Mouse (Mus musculus): ENCODE data around the gene 1810037I17Rik. TPM values are rescaled to one million over a fixed set of nuclear protein-coding genes. Genes with fewer than 3 reads are reported as not detected.

The 1810037I17Rik gene
- total and polyA plus RNA-seq, 3 experiments = 47.3 to 64.9 TPM; not detected in 1

DNA sequence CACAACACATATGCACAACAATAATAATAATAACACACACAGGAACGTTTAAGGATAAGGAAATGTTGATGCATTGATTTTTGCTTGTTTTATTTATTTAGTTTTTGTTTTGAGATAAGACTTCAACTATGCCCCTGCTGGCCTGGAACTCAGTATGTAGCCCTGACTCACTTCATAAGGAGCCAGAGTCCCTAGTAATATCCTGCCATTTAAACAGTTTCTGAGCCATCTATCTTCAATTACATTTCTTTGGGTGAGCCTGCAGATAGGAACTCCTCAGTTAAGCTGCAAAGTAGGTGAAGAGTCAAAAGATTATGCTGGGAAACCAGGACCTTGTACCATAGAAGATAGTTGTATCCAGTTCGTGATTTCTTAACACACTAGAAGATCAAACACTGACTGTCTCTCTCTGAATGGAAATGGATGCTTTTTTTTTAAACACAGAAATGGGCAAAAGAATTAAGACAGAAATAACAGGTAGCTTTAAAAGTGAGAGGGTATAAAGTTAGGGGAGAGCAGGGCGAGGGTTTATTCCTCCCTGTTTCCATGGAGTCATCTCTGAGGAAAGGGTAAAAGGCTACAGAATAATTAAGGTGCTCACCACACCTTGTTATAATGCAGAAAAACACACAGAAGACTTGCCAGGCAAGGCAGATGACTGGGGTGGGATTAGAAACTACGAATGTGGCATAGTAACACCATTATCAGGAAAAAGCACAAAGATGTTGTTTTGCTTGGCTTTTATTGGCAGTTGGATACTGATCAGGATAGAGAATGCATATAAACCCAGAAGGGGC lies 36.3 kb upstream of the 1810037I17Rik start:
- no peak for TF ChIP-seq ZMIZ1 (IDR thresholded peaks at IDR 0.05; ENCODE audit: low read depth, low read length)
- no peak for TF ChIP-seq NRF1 (IDR thresholded peaks at IDR 0.05; ENCODE audit: insufficient read depth, low read depth, low read length, poor library complexity, severe bottlenecking)
- no peak for TF ChIP-seq USF2 (IDR thresholded peaks at IDR 0.05; ENCODE audit: borderline replicate concordance in 1 of 2, insufficient read depth in 1 of 2, low read depth in 1 of 2, low read length in 2 of 2)
- no peak for TF ChIP-seq MAZ (IDR thresholded peaks at IDR 0.05; ENCODE audit: low read depth, low read length)
- DNase-seq (ENCODE audit: low read depth, low spot score) = no peak
- Histone ChIP-seq H3K4me3 (ENCODE audit: control insufficient read depth in 1 of 2, insufficient read depth in 1 of 2, low read depth in 2 of 2, low read length in 2 of 2) (no peak overlapping the region), H3K9ac (ENCODE audit: control insufficient read depth, low read depth, low read length, poor library complexity, severe bottlenecking) (no peak overlapping the region), H3K27ac (ENCODE audit: control insufficient read depth, low read depth, low read length) (no peak overlapping the region), H3K9me3 (replicated peaks; ENCODE audit: insufficient read depth, low read length) (no peaks in the 10 kb centered on the region), H3K79me2 (ENCODE audit: control insufficient read depth, insufficient read depth, low read length, poor library complexity) (no peaks in the 10 kb centered on the region), H3K27me3 (ENCODE audit: control insufficient read depth in 1 of 2, insufficient read depth in 2 of 2, low read length in 2 of 2) (no peaks in the 10 kb centered on the region; a peak in 1 of 4 replicates), H3K36me3 (ENCODE audit: control insufficient read depth in 1 of 2, insufficient read depth in 2 of 2, low read length in 2 of 2) (no peaks in the 10 kb centered on the region), H3K4me1 (ENCODE audit: control insufficient read depth in 1 of 2, insufficient read depth in 2 of 2, low read length in 2 of 2) (no peaks in the 10 kb centered on the region)

- Histone ChIP-seq H3K79me2 (ENCODE audit: control insufficient read depth, insufficient read depth, low read length, poor library complexity) (no peaks in the 10 kb centered on the region), H3K4me3 (ENCODE audit: control insufficient read depth in 1 of 2, insufficient read depth in 1 of 2, low read depth in 2 of 2, low read length in 2 of 2) (no peak overlapping the region), H3K4me1 (ENCODE audit: control insufficient read depth in 1 of 2, insufficient read depth in 2 of 2, low read length in 2 of 2) (no peaks in the 10 kb centered on the region), H3K9ac (ENCODE audit: control insufficient read depth, low read depth, low read length, poor library complexity, severe bottlenecking) (no peak overlapping the region), H3K27me3 (ENCODE audit: control insufficient read depth in 1 of 2, insufficient read depth in 2 of 2, low read length in 2 of 2) (no peaks in the 10 kb centered on the region; a peak in 1 of 4 replicates), H3K36me3 (ENCODE audit: control insufficient read depth in 1 of 2, insufficient read depth in 2 of 2, low read length in 2 of 2) (no peaks in the 10 kb centered on the region), H3K27ac (ENCODE audit: control insufficient read depth, low read depth, low read length) (no peak overlapping the region), H3K9me3 (replicated peaks; ENCODE audit: insufficient read depth, low read length) (no peaks in the 10 kb centered on the region)
- no peak for TF ChIP-seq POLR2AphosphoS2 (IDR thresholded peaks at IDR 0.05; ENCODE audit: low read length)
- TF ChIP-seq ZC3H11A (IDR thresholded peaks at IDR 0.05; ENCODE audit: low read depth, low read length) = no peak
- no peak for TF ChIP-seq HCFC1 (IDR thresholded peaks at IDR 0.05; ENCODE audit: low read depth, low read length)
- no peak for TF ChIP-seq E2F4 (IDR thresholded peaks at IDR 0.05; ENCODE audit: borderline replicate concordance, low read depth, low read length)
- no peak for TF ChIP-seq ZNF384 (IDR thresholded peaks at IDR 0.05; ENCODE audit: low read depth, low read length)
- TF ChIP-seq RCOR1 (IDR thresholded peaks at IDR 0.05; ENCODE audit: low read depth, low read length) = no peak
- no peak for TF ChIP-seq MEF2A (IDR thresholded peaks at IDR 0.05; ENCODE audit: extremely low read depth, insufficient replicate concordance, low read depth, low read length, poor library complexity, severe bottlenecking)
- no peak for TF ChIP-seq ETS1 (IDR thresholded peaks at IDR 0.05; ENCODE audit: low read depth, low read length)
- TF ChIP-seq TCF12 (IDR thresholded peaks at IDR 0.05; ENCODE audit: low read depth, low read length) = no peak
- TF ChIP-seq CTCF (IDR thresholded peaks at IDR 0.05 in 2 of 3, conservative IDR thresholded peaks at IDR 0.05 in 1 of 3; ENCODE audit: control insufficient read depth in 1 of 3, insufficient read depth in 1 of 3, low read depth in 2 of 3, low read length in 3 of 3, poor library complexity in 1 of 3, severe bottlenecking in 1 of 3) = no peak
- TF ChIP-seq CHD1 (IDR thresholded peaks at IDR 0.05; ENCODE audit: low read depth, low read length) = no peak
- no peak for TF ChIP-seq ZMIZ1 (IDR thresholded peaks at IDR 0.05; ENCODE audit: low read depth, low read length)
- TF ChIP-seq GATA1 (IDR thresholded peaks at IDR 0.05; ENCODE audit: low read depth, low read length) = no peak
- TF ChIP-seq SIN3A (IDR thresholded peaks at IDR 0.05; ENCODE audit: low read length) = no peak
- no peak for TF ChIP-seq RAD21 (IDR thresholded peaks at IDR 0.05; ENCODE audit: low read depth, low read length)
- no peak for TF ChIP-seq KAT2A (conservative IDR thresholded peaks at IDR 0.05; ENCODE audit: low read depth, low read length)
- no peak for TF ChIP-seq POLR2AphosphoS5 (IDR thresholded peaks at IDR 0.05; ENCODE audit: borderline replicate concordance, low read depth, low read length)
- TF ChIP-seq ZKSCAN1 (IDR thresholded peaks at IDR 0.05; ENCODE audit: low read depth, low read length) = no peak
- DNase-seq (ENCODE audit: low read depth, low spot score) = peak; percentile 42
These were observed 35.6 kb upstream of the 1810037I17Rik start for GRCm38 (mm10) chr3:122888371-122888819.

Data from MEL (cell line).